Mouse (Mus musculus) E14TG2a.4 (cell line): ENCODE data around the gene Zfp579.

Source experiments
- CTCF ChIP-seq: conservative IDR thresholded peaks from 2 replicates; pipeline ENCODE4 v1.5.1; 2014; ENCODE audit warnings: low read length
- POU5F1 ChIP-seq: IDR thresholded peaks from 2 replicates; pipeline ENCODE4 v1.6.1; 2014; ENCODE audit warnings: low read length, borderline replicate concordance

DNA sequence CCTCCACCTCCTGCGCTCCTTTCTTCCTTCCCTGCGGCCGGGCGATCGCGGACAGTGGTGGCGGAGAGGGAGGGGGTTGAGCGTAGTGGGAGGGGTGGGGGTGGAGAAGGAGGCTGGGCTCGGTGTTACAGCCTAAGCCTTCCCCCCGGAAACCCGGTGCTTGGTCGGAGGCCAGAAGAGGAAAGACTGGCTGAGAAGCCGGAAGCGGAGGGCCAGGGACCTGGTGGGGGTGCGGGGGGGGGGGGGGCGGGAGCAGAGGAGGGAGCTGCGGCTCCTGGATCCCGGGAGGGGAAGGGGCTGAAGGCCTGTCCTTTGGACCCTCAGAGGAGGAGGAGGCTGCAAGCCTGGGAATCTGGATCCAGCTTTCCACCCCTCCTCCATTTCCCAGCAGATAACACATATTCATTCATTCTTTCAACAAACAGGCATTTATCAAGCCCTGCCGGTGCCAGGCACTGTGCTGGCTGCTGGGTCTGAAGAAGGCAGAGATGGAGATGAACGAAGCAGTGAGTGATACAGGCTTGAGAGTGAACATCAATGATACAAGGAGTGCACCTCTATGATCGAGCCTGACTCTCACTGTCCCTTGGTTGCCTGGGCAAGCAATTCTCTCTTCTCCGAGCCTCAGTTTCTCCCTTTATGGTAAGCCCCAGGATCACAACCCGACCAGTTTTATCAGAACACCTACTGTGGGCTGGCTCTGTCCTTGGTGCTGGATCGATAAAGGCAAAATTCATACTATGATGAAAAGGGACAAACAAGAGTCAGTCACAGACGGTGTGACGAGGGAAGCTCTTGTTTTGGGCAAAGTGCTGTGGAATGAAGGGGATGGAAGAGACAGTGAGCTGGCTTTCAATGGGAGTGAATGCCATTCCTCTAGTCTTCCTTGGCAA, at the start of gene Zfp579:
- no peak for TF ChIP-seq CTCF
- no peak for TF ChIP-seq POU5F1
